Mouse (Mus musculus): ENCODE data around the gene Hoxa13. TPM values are rescaled to one million over a fixed set of nuclear protein-coding genes. Genes with fewer than 3 reads are reported as not detected.

The Hoxa13 gene
- polyA plus RNA-seq, 3 experiments from 2014 or later = not detected

- ATAC-seq = no peak
Measured at GRCm38 (mm10) chr6:52268756-52269155, 8.1 kb upstream of the Hoxa13 start.

GRCm38 (mm10) chr6:52268341-52268740 is 7.7 kb upstream of the Hoxa13 start:
- no peak for ATAC-seq

GRCm38 (mm10) chr6:52267691-52268090 is 7.0 kb upstream of the Hoxa13 start:
- ATAC-seq = no peak

GRCm38 (mm10) chr6:52267221-52267620 is 6.5 kb upstream of the Hoxa13 start:
- ATAC-seq = no peak

GRCm38 (mm10) chr6:52266666-52266985 is 5.9 kb upstream of the Hoxa13 start:
- no peak for ATAC-seq

- no peak for ATAC-seq
Measured at GRCm38 (mm10) chr6:52265913-52266665, 5.4 kb upstream of the Hoxa13 start.

- ATAC-seq = no peak
Measured at GRCm38 (mm10) chr6:52265306-52265912, 4.7 kb upstream of the Hoxa13 start.

GRCm38 (mm10) chr6:52264106-52264790 is 3.6 kb upstream of the Hoxa13 start:
- no peak for ATAC-seq

- ATAC-seq = no peak
Measured at GRCm38 (mm10) chr6:52263321-52263585, 2.6 kb upstream of the Hoxa13 start.

GRCm38 (mm10) chr6:52262463-52263320 is 2.0 kb upstream of the Hoxa13 start:
- ATAC-seq = no peak

GRCm38 (mm10) chr6:52261751-52262462 is 1.2 kb upstream of the Hoxa13 start:
- no peak for ATAC-seq

GRCm38 (mm10) chr6:52259811-52260261 is 844 bp downstream of the Hoxa13 start:
- ATAC-seq = no peak

GRCm38 (mm10) chr6:52259081-52259790 is 1.4 kb downstream of the Hoxa13 start:
- no peak for ATAC-seq

- ATAC-seq = peak; percentile 47
Measured at GRCm38 (mm10) chr6:52256956-52257355, 3.7 kb downstream of the Hoxa13 start.

GRCm38 (mm10) chr6:52253511-52254500 is 6.9 kb downstream of the Hoxa13 start:
- no peak for ATAC-seq

GRCm38 (mm10) chr6:52252775-52253376 is 7.8 kb downstream of the Hoxa13 start:
- no peak for ATAC-seq

- no peak for ATAC-seq
Measured at GRCm38 (mm10) chr6:52252016-52252774, 8.5 kb downstream of the Hoxa13 start.

- ATAC-seq = no peak
Measured at GRCm38 (mm10) chr6:52251177-52251879, 9.4 kb downstream of the Hoxa13 start.

GRCm38 (mm10) chr6:52249826-52250225 is 10.9 kb downstream of the Hoxa13 start:
- no peak for ATAC-seq
